Mouse (Mus musculus) heart, adult 2 months (tissue): Measurements from ENCODE around the gene Hspb3.

Experiments
- CTCF ChIP-seq: fragments of 200-600 bp; IDR thresholded peaks from 2 replicates; pipeline ENCODE4 v1.8.1; 2022; ENCODE audit warnings: antibody characterized with exemption, mild to moderate bottlenecking, moderate library complexity
- EP300 ChIP-seq: fragments of 200-500 bp; IDR thresholded peaks from 2 replicates; pipeline ENCODE4 v1.6.1; 2011; ENCODE audit warnings: low read depth, low read length, control low read depth; ENCODE audit not compliant: insufficient read depth
- POLR2A ChIP-seq: fragments of 200-500 bp; IDR thresholded peaks from 2 replicates; pipeline ENCODE4 v1.6.1; 2011; ENCODE audit warnings: mild to moderate bottlenecking, low read depth, low read length, control low read depth; ENCODE audit not compliant: insufficient read depth

DNA sequence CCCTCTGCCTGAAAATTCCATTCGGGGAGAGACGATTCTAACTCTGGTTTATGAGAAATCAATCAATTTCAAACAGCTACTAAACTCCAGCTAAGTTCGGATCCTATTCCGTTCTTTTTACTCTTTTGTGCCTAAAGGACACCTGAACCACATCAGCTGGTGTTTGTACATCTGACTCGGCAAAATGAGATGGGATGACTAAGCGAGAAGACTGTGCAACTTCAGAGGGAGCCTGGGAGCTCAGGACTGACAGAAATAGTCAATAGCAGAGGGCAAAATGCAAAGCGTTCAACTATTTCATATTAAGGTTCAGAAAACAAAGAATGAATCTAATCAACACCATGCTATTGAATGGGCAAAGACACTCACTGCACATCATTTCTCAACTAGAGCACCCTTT is 407 bp upstream of the Hspb3 start:
- no peak for TF ChIP-seq EP300
- no peak for TF ChIP-seq POLR2A
- no peak for TF ChIP-seq CTCF
